Mouse (Mus musculus) kidney, embryonic 16.5 days (tissue): Measurements from ENCODE around the gene Psenen. TPM values are rescaled to one million over a fixed set of nuclear protein-coding genes. Genes with fewer than 3 reads are reported as not detected.

Experiments
- ATAC-seq: fragments of 200-750 bp; cut with Nextera tagmentation; 2 replicates; pipeline ENCODE4 v1.8.0; 2017; ENCODE audit warnings: moderate TSS enrichment; ENCODE audit not compliant: low FRiP score, low TSS enrichment
- H3K27ac ChIP-seq: fragments of 300-500 bp; sonication (generic); 2 replicates; pipeline ENCODE4 v1.5.1; 2014; ENCODE audit warnings: low read length
- H3K27me3 ChIP-seq: fragments of 300-500 bp; sonication (generic); 2 replicates; pipeline ENCODE4 v1.6.1; 2014; ENCODE audit warnings: low read length, control low read depth, mixed read lengths; ENCODE audit not compliant: insufficient read depth
- H3K36me3 ChIP-seq: fragments of 300-500 bp; sonication (generic); 2 replicates; pipeline ENCODE4 v1.6.1; 2014; ENCODE audit warnings: low read length, control low read depth, mixed read lengths; ENCODE audit not compliant: insufficient read depth
- H3K4me1 ChIP-seq: fragments of 300-500 bp; sonication (generic); 2 replicates; pipeline ENCODE4 v1.6.1; 2014; ENCODE audit warnings: low read length, control low read depth, mixed read lengths; ENCODE audit not compliant: insufficient read depth
- H3K4me2 ChIP-seq: fragments of 300-500 bp; sonication (generic); replicated peaks from 2 replicates; pipeline ENCODE4 v1.6.1; 2014; ENCODE audit warnings: low read depth, low read length
- H3K4me3 ChIP-seq: fragments of 300-500 bp; sonication (generic); 2 replicates; pipeline ENCODE4 v1.5.1; 2014; ENCODE audit warnings: mild to moderate bottlenecking, low read length
- H3K9ac ChIP-seq: fragments of 300-500 bp; sonication (generic); replicated peaks from 2 replicates; pipeline ENCODE4 v1.6.1; 2014; ENCODE audit warnings: low read length
- H3K9me3 ChIP-seq: fragments of 300-500 bp; sonication (generic); 2 replicates; pipeline ENCODE4 v1.6.1; 2016; ENCODE audit warnings: low read length, control low read depth
- WGBS: fragments of 180-500 bp; shearing (Covaris S2); extraction: QIAGEN DNeasy Blood & Tissue Kit; methylation state at CpG from one replicate; pipeline ENCODE4 v1.1.7; 2014; 5-methylcytosine and 5-hydroxymethylcytosine counted together
- microRNA-seq: library from miRNA; unstranded; fragments of <30 nt; microRNA quantifications from one replicate; pipeline ENCODE4, GENCODE M21; 2016
- polyA plus RNA-seq: library from polyadenylated mRNA; unstranded; fragments of >200 nt; fragmentation: Nextera tagmentation; extraction: Ambion mirVana; gene quantifications from 2 replicates; pipeline ENCODE4 v1.2.1, GENCODE M21; 2015

Gene Psenen
- polyA plus RNA-seq, 1 experiment from 2014 or later = 142 TPM

DNA sequence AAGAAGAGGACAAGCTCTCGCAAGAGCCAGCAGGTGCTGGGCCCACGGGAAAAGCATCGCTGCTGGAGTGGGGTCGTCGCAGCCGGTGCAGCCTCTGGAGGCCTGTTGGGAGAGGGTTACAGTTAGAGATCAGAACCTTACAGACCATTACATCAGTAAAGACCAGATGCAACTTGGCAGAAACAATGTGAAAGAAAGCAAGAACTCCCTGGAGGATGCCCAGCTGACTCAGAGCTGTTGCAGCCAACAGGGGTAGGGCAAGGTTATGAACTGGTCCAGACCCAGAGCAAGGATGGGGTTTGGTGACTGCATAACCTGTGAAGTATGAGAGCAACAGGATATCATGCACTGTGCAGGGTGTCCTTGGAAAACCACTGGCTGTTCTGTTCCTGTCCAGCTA lies 38.9 kb downstream of the Psenen start:
- Histone ChIP-seq H3K9ac (no peak overlapping the region), H3K27me3 (no peaks in the 10 kb centered on the region), H3K36me3 (peaks cover 35% of the 10 kb centered on the region), H3K4me3 (no peak overlapping the region), H3K4me2 (no peak overlapping the region), H3K27ac (no peak overlapping the region), H3K4me1 (peaks cover 38% of the 10 kb centered on the region), H3K9me3 (no peaks in the 10 kb centered on the region)
- WGBS = 85% methylated on average over 6 of the region's 6 CpGs
- ATAC-seq = no peak

DNA sequence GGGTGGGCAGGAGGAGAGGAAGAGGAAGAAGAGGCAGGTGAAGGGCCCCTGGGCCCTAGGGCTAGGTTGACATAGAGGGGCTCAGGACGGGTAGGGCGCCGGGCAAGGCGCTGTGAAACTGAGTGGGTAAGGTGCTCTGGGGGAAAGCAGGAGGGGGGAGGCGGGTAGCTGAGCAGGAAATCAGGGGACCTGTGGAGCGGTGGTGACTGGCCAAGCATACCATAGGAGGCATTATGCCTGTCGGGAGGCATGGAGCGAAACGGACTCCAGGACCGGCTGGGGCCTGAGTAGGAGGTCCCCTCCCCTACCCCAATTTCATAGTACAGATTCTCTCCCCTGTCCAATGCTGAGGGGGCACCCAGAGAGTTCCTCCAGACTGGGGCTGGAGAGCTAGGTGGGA lies 40.6 kb downstream of the Psenen start:
- peaks cover 38% of the 10 kb centered on the region for H3K4me1 ChIP-seq
- H3K4me3 ChIP-seq = no peak overlapping the region
- H3K4me2 ChIP-seq = 0 out of 2 replicates have a peak overlapping the region, but pooled peaks have one; percentile 7
- H3K27ac ChIP-seq = peak overlapping the region; percentile 53; the same call in 1 of the 2 replicates
- ATAC-seq = peak; percentile 24; the same call in 1 of the 2 replicates
- H3K9ac ChIP-seq = 0 out of 2 replicates have a peak overlapping the region, but pooled peaks have one; percentile 31
- H3K9me3 ChIP-seq = no peaks in the 10 kb centered on the region
- WGBS = 52% methylated on average over 9 of the region's 10 CpGs
- H3K36me3 ChIP-seq = peaks cover 19% of the 10 kb centered on the region
- no peaks in the 10 kb centered on the region for H3K27me3 ChIP-seq

DNA sequence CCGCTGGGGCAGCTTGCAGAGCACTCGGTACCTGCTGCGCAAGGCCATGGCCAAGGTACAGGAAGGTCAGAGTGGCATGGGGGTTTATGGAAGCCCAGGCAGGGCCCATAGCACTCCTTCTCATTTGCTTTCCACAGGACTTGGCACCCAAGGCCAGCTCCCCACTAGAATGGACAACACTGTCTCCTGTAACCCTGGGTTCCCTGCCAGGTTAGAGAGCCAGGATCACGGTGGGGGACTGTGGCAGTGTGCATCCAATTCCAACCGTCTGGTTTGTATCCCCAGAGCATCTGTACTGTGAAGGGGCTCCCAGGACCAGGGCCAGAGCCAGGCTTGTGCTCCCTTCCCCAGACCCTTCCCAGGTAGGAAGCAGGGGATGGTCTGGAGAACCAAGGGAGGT lies 42.6 kb downstream of the Psenen start:
- H3K9me3 ChIP-seq = no peaks in the 10 kb centered on the region
- no peak overlapping the region for H3K4me3 ChIP-seq
- H3K36me3 ChIP-seq = peaks cover 17% of the 10 kb centered on the region
- H3K4me1 ChIP-seq = peaks cover 25% of the 10 kb centered on the region
- no peak overlapping the region for H3K9ac ChIP-seq
- no peak overlapping the region for H3K27ac ChIP-seq
- no peaks in the 10 kb centered on the region for H3K27me3 ChIP-seq
- WGBS = 76% methylated on average over 5 of the region's 5 CpGs
- no peak for ATAC-seq
- H3K4me2 ChIP-seq = no peak overlapping the region

DNA sequence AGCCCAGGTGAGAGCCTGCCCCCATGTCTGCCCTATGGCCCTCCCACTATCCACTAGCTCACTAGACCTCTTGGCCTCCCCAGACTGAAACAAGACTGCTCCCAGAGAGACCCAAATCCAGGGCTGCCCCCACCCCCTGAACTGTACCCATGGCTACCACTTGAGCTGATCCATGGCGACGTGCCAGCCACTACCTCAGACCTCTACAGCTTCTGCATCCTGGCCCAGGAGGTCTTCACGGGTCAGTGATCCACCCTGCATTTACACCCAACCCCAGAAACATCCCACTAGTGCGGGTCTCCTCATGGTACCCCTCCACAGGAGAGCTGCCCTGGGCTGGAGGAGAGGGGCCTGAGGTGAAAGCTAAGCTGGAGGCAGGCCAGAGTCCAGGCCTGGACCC lies 43.0 kb downstream of the Psenen start:
- peak; percentile 17 for ATAC-seq
- no peak overlapping the region; the same call in 1 of the 2 replicates for H3K27ac ChIP-seq
- WGBS = 51% methylated on average over 4 of the region's 4 CpGs

DNA sequence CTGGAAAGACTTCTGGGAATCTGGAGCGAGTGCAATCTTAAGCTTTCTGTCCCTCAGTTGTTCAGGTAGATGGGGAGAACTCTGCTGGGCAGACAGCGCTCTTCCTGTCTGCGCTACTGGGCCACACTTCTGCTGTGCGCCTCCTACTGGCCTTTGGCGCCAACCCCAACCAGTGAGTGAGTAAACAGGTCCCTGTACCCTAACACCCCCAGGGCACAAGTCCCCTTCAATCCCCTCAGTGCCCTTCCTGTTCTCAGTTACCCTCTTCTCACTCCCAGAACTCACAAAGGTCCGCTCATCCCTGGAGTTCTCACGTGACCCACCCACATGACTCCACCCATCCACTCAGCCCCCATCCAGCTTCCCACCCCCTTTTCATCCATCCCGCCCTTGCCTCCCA lies 45.1 kb downstream of the Psenen start:
- ATAC-seq = no peak
- WGBS = 43% methylated on average over 8 of the region's 8 CpGs

More for the DNA sequence above, 43.0 kb downstream of the Psenen start:
- Histone ChIP-seq H3K9me3 (no peaks in the 10 kb centered on the region), H3K36me3 (peaks cover 17% of the 10 kb centered on the region), H3K4me1 (peaks cover 23% of the 10 kb centered on the region), H3K4me3 (no peak overlapping the region), H3K27me3 (no peaks in the 10 kb centered on the region), H3K4me2 (no peak overlapping the region), H3K9ac (no peak overlapping the region)

DNA sequence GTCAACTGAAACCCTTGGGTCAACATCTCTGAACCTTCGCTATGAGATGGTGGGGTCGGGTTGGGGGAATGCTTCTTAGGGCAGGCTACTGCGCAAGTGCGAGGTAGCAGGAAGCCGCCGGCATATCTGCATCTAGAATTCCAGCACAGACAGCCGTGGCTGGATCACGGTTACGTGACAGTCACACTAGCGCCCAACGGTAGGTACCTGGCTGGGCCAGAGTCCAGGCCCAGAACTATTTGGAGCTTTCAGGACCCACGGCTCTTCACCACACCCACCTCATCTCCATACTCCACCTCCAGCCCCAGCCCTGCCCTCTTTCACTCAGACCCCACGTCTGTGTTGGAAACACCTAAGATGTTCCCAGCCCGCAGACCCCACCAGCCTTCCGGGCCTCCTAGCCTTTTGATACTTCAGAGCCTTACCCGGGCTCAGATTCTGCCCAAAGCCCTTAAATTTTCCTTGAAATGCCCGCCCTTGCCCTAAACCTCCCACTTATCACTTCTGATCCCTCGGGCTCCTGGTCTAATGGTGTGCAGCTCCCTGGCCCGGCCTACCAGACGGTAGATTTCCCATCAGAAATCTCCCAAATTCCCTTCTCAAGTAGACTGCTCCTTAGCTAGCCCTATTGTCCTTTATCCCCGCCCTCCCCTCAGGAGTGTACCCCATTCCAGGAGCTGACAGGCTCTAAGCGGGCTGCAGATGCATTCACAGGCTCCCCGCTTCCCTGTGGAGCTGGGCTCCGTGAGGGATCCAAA lies 48.2 kb downstream of the Psenen start:
- no peak for ATAC-seq
- Histone ChIP-seq H3K27ac (no peak overlapping the region), H3K27me3 (no peaks in the 10 kb centered on the region), H3K9me3 (no peaks in the 10 kb centered on the region), H3K36me3 (no peaks in the 10 kb centered on the region), H3K9ac (no peak overlapping the region), H3K4me2 (0 out of 2 replicates have a peak overlapping the region, but pooled peaks have one; percentile 8), H3K4me1 (peaks cover 3% of the 10 kb centered on the region; the same call in 1 of the 2 replicates), H3K4me3 (no peak overlapping the region)
- WGBS = 56% methylated on average over 24 of the region's 24 CpGs

More for the DNA sequence above, 45.1 kb downstream of the Psenen start:
- no peaks in the 10 kb centered on the region for H3K9me3 ChIP-seq
- no peak overlapping the region for H3K4me2 ChIP-seq
- H3K27ac ChIP-seq = no peak overlapping the region
- H3K4me3 ChIP-seq = no peak overlapping the region
- H3K4me1 ChIP-seq = peaks cover 17% of the 10 kb centered on the region
- H3K9ac ChIP-seq = no peak overlapping the region
- H3K36me3 ChIP-seq = peaks cover 3% of the 10 kb centered on the region; the same call in 1 of the 2 replicates
- H3K27me3 ChIP-seq = no peaks in the 10 kb centered on the region

Small RNA genes lying within 50 kb of the gene (microRNA-seq; reads per million reads assigned to microRNA genes)
- gene Gm38670 (1.6 reads per million, percentile 3 among the genes with 10 or more reads in this experiment), gene Mir3569 (1.4 reads per million)

Other genes with a start within 250 kb of the Psenen start
- 129 and 136 TPM in 2 replicates for gene Syne4, start 248.8 kb downstream of the Psenen start, polyA plus RNA-seq
- gene E130208F15Rik, start 241.9 kb downstream of the Psenen start, polyA plus RNA-seq = 2.3 and 3.7 TPM in 2 replicates
- gene Sdhaf1, start 239.7 kb downstream of the Psenen start, polyA plus RNA-seq = 17.2 and 18.1 TPM in 2 replicates
- gene Lrfn3, start 200.9 kb downstream of the Psenen start, polyA plus RNA-seq = 6.8 and 8.3 TPM in 2 replicates
- gene Tyrobp, start 149.9 kb downstream of the Psenen start, polyA plus RNA-seq = 29.3 and 31.4 TPM in 2 replicates
- gene Hcst, start 143.8 kb downstream of the Psenen start, polyA plus RNA-seq = 0.63 and 0.84 TPM in 2 replicates
- gene Nfkbid, start 141.9 kb downstream of the Psenen start, polyA plus RNA-seq = 1.6 and 2.0 TPM in 2 replicates
- 27.9 and 31.5 TPM in 2 replicates for gene Aplp1, start 118.1 kb downstream of the Psenen start, polyA plus RNA-seq
- 0.78 and 1.1 TPM in 2 replicates for gene Kirrel2, start 105.9 kb downstream of the Psenen start, polyA plus RNA-seq
- gene Nphs1, start 105.3 kb downstream of the Psenen start, polyA plus RNA-seq = 5.4 and 5.5 TPM in 2 replicates
- 21.1 and 27.6 TPM in 2 replicates for gene Prodh2, start 70.0 kb downstream of the Psenen start, polyA plus RNA-seq
- gene Arhgap33, start 28.6 kb downstream of the Psenen start, polyA plus RNA-seq = 12.0 and 14.9 TPM in 2 replicates
- gene Hspb6, start 11.4 kb downstream of the Psenen start, polyA plus RNA-seq = 18.0 and 20.6 TPM in 2 replicates
- 12.0 and 16.6 TPM in 2 replicates for gene Proser3, start 11.3 kb downstream of the Psenen start, polyA plus RNA-seq
- gene Lin37, start 3.8 kb downstream of the Psenen start, polyA plus RNA-seq = 47.0 and 48.1 TPM in 2 replicates
- gene U2af1l4, start 326 bp downstream of the Psenen start, polyA plus RNA-seq = 91.6 and 99.4 TPM in 2 replicates
- gene Gm49396, start 283 bp downstream of the Psenen start, polyA plus RNA-seq = 18.2 and 18.9 TPM in 2 replicates
- 6.0 and 8.7 TPM in 2 replicates for gene Igflr1, start 1.8 kb upstream of the Psenen start, polyA plus RNA-seq
- 7.8 and 9.0 TPM in 2 replicates for gene Kmt2b, start 25.1 kb upstream of the Psenen start, polyA plus RNA-seq
- 0.77 and 1.3 TPM in 2 replicates for gene Zbtb32, start 35.3 kb upstream of the Psenen start, polyA plus RNA-seq
- 7.9 and 13.0 TPM in 2 replicates for gene Upk1a, start 49.2 kb upstream of the Psenen start, polyA plus RNA-seq
- gene Cox6b1, start 62.5 kb upstream of the Psenen start, polyA plus RNA-seq = 1,049 TPM in 2 replicates
- gene Etv2, start 72.2 kb upstream of the Psenen start, polyA plus RNA-seq = not detected in 2 replicates
- 111 and 119 TPM in 2 replicates for gene Rbm42, start 86.7 kb upstream of the Psenen start, polyA plus RNA-seq
- gene Haus5, start 101.4 kb upstream of the Psenen start, polyA plus RNA-seq = 59.4 and 67.0 TPM in 2 replicates
- not detected in 2 replicates for gene Pmis2, start 108.0 kb upstream of the Psenen start, polyA plus RNA-seq
- 0.40 and 0.51 TPM in 2 replicates for gene 2200002J24Rik, start 135.3 kb upstream of the Psenen start, polyA plus RNA-seq
- gene Atp4a, start 148.6 kb upstream of the Psenen start, polyA plus RNA-seq = 2.1 and 3.2 TPM in 2 replicates
- 209 and 225 TPM in 2 replicates for gene Tmem147, start 165.9 kb upstream of the Psenen start, polyA plus RNA-seq
- 0.21 and 0.45 TPM in 2 replicates for gene Gapdhs, start 180.1 kb upstream of the Psenen start, polyA plus RNA-seq
- 1.7 and 2.3 TPM in 2 replicates for gene Sbsn, start 187.8 kb upstream of the Psenen start, polyA plus RNA-seq
- 0.89 and 1.2 TPM in 2 replicates for gene Dmkn, start 200.1 kb upstream of the Psenen start, polyA plus RNA-seq
- 1.0 and 1.5 TPM in 2 replicates for gene Krtdap, start 224.3 kb upstream of the Psenen start, polyA plus RNA-seq